Mouse (Mus musculus) heart, embryonic 10.5 days (tissue): ENCODE results near the gene Tmem186. TPM values are rescaled to one million over a fixed set of nuclear protein-coding genes. Genes with fewer than 3 reads are reported as not detected.

Experiments
- DNase-seq: peaks from one replicate; pipeline ENCODE4 v3.0.0-alpha.2; 2017; ENCODE audit warnings: low spot score
- H3K27ac ChIP-seq: fragments of 300-500 bp; sonication (generic); 2 replicates; pipeline ENCODE4 v1.5.1; 2016; ENCODE audit warnings: mild to moderate bottlenecking
- H3K27me3 ChIP-seq: fragments of 300-500 bp; sonication (generic); 2 replicates; pipeline ENCODE4 v1.6.1; 2016; ENCODE audit warnings: mild to moderate bottlenecking; ENCODE audit not compliant: poor library complexity, insufficient read depth, severe bottlenecking
- H3K36me3 ChIP-seq: fragments of 300-500 bp; sonication (generic); 2 replicates; pipeline ENCODE4 v1.6.1; 2016; ENCODE audit warnings: mild to moderate bottlenecking, moderate library complexity
- H3K4me1 ChIP-seq: fragments of 300-500 bp; sonication (generic); 2 replicates; pipeline ENCODE4 v1.6.1; 2016; ENCODE audit warnings: mild to moderate bottlenecking
- H3K4me3 ChIP-seq: fragments of 300-500 bp; sonication (generic); 2 replicates; pipeline ENCODE4 v1.5.1; 2016; ENCODE audit warnings: mild to moderate bottlenecking, moderate library complexity
- H3K9me3 ChIP-seq: fragments of 300-500 bp; sonication (generic); 2 replicates; pipeline ENCODE4 v1.6.1; 2016; ENCODE audit warnings: mild to moderate bottlenecking, moderate library complexity
- WGBS: fragments of 180-500 bp; shearing (Covaris S2); methylation state at CpG from one replicate; pipeline ENCODE4 v1.1.7; 2016; 5-methylcytosine and 5-hydroxymethylcytosine counted together
- polyA plus RNA-seq: library from polyadenylated mRNA; unstranded; fragments of >200 nt; fragmentation: Nextera tagmentation; extraction: Ambion mirVana; gene quantifications from 2 replicates; pipeline ENCODE4 v1.2.1, GENCODE M21; 2016

Tmem186 gene
- polyA plus RNA-seq, 1 experiment from 2014 or later, result 19.2 TPM

- Histone ChIP-seq H3K4me1 (peaks cover 41% of the 10 kb centered on the region), H3K27me3 (peaks cover 8% of the 10 kb centered on the region; the same call in 1 of the 2 replicates), H3K36me3 (no peaks in the 10 kb centered on the region; the same call in 1 of the 2 replicates), H3K9me3 (no peaks in the 10 kb centered on the region), H3K4me3 (no peak overlapping the region), H3K27ac (no peak overlapping the region)
- 72% methylated on average over 6 of the region's 6 CpGs for WGBS
- no peak for DNase-seq
Observed at GRCm38 (mm10) chr16:8673343-8673742, 35.8 kb upstream of the Tmem186 start.

DNA sequence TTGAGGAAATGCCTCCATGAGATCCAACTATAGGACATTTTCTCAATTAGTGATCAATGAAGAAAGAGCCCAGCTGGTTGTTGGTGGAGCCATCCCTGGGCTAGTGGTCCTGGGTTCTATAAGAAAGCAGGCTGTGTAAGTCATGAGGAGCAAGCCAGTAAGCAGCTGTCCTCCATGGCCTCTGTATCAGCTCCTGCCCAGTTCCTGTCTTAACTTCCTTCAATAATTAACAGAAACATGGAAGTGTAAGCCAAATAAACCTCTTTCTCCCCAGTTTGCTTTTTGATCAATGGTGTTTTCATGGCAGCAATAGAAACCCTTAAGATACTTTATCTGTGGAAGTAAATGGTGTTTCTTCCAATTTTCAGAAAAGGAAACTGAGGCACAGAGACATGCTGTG, 35.3 kb upstream of the Tmem186 start:
- Histone ChIP-seq H3K27ac (no peak overlapping the region), H3K9me3 (no peaks in the 10 kb centered on the region), H3K27me3 (peaks cover 8% of the 10 kb centered on the region; the same call in 1 of the 2 replicates), H3K4me3 (no peak overlapping the region), H3K36me3 (no peaks in the 10 kb centered on the region; the same call in 1 of the 2 replicates), H3K4me1 (peaks cover 46% of the 10 kb centered on the region)
- DNase-seq, result no peak

- H3K27me3 ChIP-seq, result peaks cover 8% of the 10 kb centered on the region; the same call in 1 of the 2 replicates
- H3K4me1 ChIP-seq, result peaks cover 51% of the 10 kb centered on the region
- peaks cover 2% of the 10 kb centered on the region; the same call in 1 of the 2 replicates for H3K36me3 ChIP-seq
- peak overlapping the region; percentile 87 for H3K27ac ChIP-seq
- H3K4me3 ChIP-seq, result peak overlapping the region; percentile 80
- H3K9me3 ChIP-seq, result no peaks in the 10 kb centered on the region
- 0% methylated on average over 18 of the region's 18 CpGs for WGBS
- DNase-seq, result no peak
Observed at GRCm38 (mm10) chr16:8672350-8672687, 34.8 kb upstream of the Tmem186 start.

DNA sequence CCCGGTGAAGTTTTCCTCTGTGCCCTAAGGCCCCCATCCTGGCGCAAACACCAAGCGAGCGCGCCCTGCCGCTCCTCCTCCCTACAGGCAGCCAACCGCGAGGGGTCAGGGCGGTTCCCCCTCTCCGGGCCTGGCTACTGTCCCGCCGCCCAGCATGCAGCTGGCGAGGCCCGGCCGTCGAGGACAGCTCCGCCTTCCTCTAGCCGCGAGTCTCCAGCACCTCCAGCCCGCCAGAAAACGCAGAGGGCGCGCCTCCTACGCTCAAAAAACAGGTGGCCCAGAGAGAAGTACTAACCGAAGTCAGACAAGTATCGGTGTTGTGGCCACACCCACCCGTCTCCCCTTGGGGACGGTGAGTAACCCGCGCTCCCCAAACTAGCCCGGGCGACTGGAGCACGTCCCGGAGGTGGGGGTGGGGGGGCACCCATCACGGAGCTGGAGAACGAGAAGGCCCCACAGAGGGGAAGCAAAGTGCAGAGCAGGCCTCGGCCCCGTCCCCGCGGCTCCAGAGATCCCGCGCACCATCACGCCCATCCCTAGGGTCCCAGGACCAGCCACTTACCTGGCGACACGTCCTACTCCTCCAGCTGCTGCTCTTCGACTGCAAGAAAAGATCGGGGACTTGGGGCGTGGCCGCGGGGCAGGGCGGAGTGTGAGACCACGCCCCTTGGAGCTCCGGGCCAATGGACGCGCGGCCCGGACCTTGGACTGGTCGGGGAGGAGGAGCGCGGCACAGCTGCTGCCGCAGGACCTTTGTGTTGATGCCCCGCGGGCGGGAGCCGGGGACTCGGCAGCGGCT, 34.2 kb upstream of the Tmem186 start, which contains the start of gene Carhsp1:
Carhsp1 (minus strand) TSS at position 605 of the 799 bp plus-strand sequence.
- Histone ChIP-seq H3K27ac (peak within 1 kb of the TSS; percentile 87), H3K27me3 (peaks cover 8% of the 10 kb centered on the region; the same call in 1 of the 2 replicates), H3K4me3 (peak within 1 kb of the TSS; percentile 80), H3K36me3 (peaks cover 2% of the 10 kb centered on the region; the same call in 1 of the 2 replicates), H3K9me3 (no peaks in the 10 kb centered on the region), H3K4me1 (peaks cover 57% of the 10 kb centered on the region)
- under 1% methylated on average over 67 of the region's 67 CpGs for WGBS
- peak; percentile 98 for DNase-seq

DNA sequence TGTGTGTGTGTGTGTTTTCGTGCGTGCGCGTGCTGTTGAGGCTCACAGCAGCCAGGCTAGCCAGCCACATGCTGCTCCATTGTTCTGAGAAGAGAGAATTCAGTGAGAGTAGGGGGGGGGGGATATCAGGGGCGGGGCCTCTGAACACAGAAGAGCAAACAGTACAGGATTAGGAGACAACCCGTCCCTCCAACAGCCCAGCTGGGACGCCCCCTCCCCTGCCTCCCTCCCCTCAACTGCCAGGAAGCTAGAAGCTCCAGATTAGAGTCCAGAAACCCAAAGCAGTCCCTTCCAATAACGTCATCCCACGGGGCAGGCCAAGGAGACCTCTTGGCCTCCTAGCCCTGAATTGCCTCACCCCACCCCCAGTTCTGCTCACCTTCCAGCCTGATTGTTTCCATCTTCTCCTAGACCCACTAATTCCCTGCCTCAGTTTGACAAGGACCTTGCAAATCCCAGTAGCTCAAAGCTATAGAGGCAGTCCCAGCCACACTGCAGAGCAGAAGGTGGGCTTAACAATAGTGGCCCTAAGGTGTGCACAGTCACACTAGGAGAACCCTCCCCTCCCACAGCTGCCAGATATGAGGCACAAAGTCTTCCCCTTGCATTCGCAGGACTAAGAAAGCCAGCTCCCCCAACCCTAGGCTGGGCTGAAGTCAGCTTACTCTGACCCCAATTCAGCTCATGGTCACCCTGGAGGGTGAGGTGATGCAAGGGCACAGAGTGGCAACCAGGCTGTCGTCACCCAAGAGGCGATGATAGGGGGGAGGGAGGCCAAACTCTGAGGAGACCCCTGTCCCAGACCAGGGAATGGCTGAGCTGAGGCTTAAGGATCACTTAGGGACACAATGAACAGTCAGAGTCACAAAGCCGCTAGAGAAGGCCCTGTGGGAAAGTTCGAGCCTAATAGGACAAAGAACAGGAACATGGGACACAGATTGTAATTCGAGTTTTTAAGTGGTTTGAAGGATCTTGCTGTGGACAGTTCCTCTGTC, 32.8 kb upstream of the Tmem186 start:
- peaks cover 4% of the 10 kb centered on the region; the same call in 1 of the 2 replicates for H3K36me3 ChIP-seq
- H3K27me3 ChIP-seq, result peaks cover 8% of the 10 kb centered on the region; the same call in 1 of the 2 replicates
- H3K9me3 ChIP-seq, result no peaks in the 10 kb centered on the region
- H3K27ac ChIP-seq, result peak overlapping the region; percentile 87
- DNase-seq, result peak; percentile 83
- peaks cover 71% of the 10 kb centered on the region for H3K4me1 ChIP-seq
- 8% methylated on average over 15 of the region's 15 CpGs for WGBS
- H3K4me3 ChIP-seq, result peak overlapping the region; percentile 80

DNA sequence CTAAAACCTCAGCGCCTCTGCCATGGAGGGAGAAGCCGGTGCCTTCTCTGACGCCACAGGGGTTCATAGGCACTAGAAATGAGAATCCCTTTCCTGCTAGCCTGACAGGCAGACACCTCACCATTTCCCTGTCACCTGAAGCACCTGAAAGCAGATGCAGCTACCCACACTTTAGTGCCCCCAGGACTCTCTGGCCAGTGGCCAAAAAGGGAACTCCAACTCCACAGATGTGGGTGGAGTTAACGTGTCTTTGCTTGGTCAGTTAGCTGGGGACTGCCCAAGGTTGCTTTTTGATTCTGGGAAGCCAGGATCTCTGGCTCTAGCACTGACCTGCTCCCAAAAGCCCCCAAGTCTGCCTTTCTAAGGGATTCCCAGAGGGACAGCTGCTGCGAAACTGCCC, 31.9 kb upstream of the Tmem186 start:
- peak overlapping the region; percentile 80 for H3K4me3 ChIP-seq
- 62% methylated on average over 5 of the region's 5 CpGs for WGBS
- peaks cover 9% of the 10 kb centered on the region for H3K36me3 ChIP-seq
- no peaks in the 10 kb centered on the region for H3K9me3 ChIP-seq
- peak overlapping the region; percentile 87 for H3K27ac ChIP-seq
- peaks cover 8% of the 10 kb centered on the region; the same call in 1 of the 2 replicates for H3K27me3 ChIP-seq
- H3K4me1 ChIP-seq, result peaks cover 78% of the 10 kb centered on the region
- DNase-seq, result no peak

- Histone ChIP-seq H3K4me3 (peak overlapping the region; percentile 80), H3K27me3 (peaks cover 7% of the 10 kb centered on the region; the same call in 1 of the 2 replicates), H3K27ac (peak overlapping the region; percentile 87), H3K4me1 (peaks cover 77% of the 10 kb centered on the region), H3K36me3 (peaks cover 20% of the 10 kb centered on the region), H3K9me3 (no peaks in the 10 kb centered on the region)
- DNase-seq, result no peak
- 67% methylated on average over 2 of the region's 2 CpGs for WGBS
Observed at GRCm38 (mm10) chr16:8668386-8668785, 30.9 kb upstream of the Tmem186 start.

DNA sequence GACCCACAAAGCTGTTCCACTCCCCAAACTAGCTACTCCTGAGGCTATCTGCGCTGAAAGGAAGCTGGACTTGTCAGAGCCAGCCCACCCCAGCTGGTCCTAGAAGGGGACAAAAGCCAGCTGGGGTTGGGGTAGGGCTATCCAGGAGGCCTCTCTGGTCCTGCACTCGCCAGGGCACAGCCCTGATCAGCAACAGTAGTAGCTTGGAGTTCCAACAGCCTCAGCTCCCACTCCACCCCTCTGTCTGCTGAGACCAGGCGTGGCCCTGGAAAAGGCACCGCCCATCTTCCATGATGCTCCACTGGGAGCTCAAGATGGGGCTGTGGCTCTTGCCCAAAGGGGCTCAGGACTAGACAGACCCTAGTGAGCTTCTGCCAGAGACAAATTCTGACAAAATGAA, 30.3 kb upstream of the Tmem186 start:
- WGBS, result 68% methylated on average over 4 of the region's 4 CpGs
- peaks cover 81% of the 10 kb centered on the region for H3K4me1 ChIP-seq
- no peak overlapping the region for H3K4me3 ChIP-seq
- H3K27me3 ChIP-seq, result 0 out of 2 replicates have a peak, but pooled peaks cover 1% of the 10 kb centered on the region
- H3K9me3 ChIP-seq, result no peaks in the 10 kb centered on the region
- DNase-seq, result no peak
- H3K27ac ChIP-seq, result peak overlapping the region; percentile 87
- peaks cover 25% of the 10 kb centered on the region for H3K36me3 ChIP-seq

DNA sequence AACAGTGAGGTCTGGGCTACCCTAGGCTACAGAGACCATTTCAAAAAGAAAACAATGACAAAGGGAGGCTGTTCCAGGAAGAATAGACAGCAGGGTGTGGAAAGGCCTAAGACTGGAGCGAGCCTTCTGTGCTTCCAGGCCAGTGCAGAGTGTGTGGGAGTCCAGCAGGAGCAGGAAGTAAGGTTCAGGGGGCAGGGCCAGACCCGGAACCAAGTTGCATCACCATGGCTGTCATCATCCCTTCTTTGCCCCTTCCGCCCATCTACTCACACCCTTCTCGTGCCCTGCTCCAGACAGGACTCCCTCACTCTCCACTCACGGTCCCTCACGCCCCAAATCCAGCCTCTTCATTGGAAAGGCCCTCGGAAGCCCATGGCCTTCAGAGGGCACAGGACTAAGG, 29.7 kb upstream of the Tmem186 start:
- H3K27ac ChIP-seq, result peak overlapping the region; percentile 87

GRCm38 (mm10) chr16:8666452-8666851, 28.9 kb upstream of the Tmem186 start:
- Histone ChIP-seq H3K4me1 (peaks cover 78% of the 10 kb centered on the region), H3K4me3 (no peak overlapping the region), H3K9me3 (no peaks in the 10 kb centered on the region), H3K27me3 (no peaks in the 10 kb centered on the region), H3K36me3 (peaks cover 39% of the 10 kb centered on the region), H3K27ac (peak overlapping the region; percentile 72)
- WGBS, result 22% methylated on average over 2 of the region's 2 CpGs
- peak; percentile 85 for DNase-seq

More for the DNA sequence above, 29.7 kb upstream of the Tmem186 start:
- peaks cover 31% of the 10 kb centered on the region for H3K36me3 ChIP-seq
- no peak for DNase-seq
- 62% methylated on average over 7 of the region's 7 CpGs for WGBS
- H3K9me3 ChIP-seq, result no peaks in the 10 kb centered on the region
- peaks cover 81% of the 10 kb centered on the region for H3K4me1 ChIP-seq
- no peak overlapping the region for H3K4me3 ChIP-seq
- no peaks in the 10 kb centered on the region for H3K27me3 ChIP-seq

- Histone ChIP-seq H3K4me1 (peaks cover 67% of the 10 kb centered on the region), H3K4me3 (no peak overlapping the region), H3K36me3 (peaks cover 48% of the 10 kb centered on the region), H3K27ac (peak overlapping the region; percentile 13; the same call in 1 of the 2 replicates), H3K9me3 (no peaks in the 10 kb centered on the region), H3K27me3 (no peaks in the 10 kb centered on the region)
- WGBS, result 83% methylated on average over 5 of the region's 5 CpGs
- no peak for DNase-seq
Observed at GRCm38 (mm10) chr16:8665367-8665766, 27.9 kb upstream of the Tmem186 start.
